Mouse (Mus musculus) forebrain, embryonic 16.5 days (tissue): ENCODE data around the gene Trim38. TPM values are rescaled to one million over a fixed set of nuclear protein-coding genes. Genes with fewer than 3 reads are reported as not detected.

Experiments used
- ATAC-seq: fragments of 200-750 bp; cut with Nextera tagmentation; 2 replicates; pipeline ENCODE4 v1.8.0; 2017; ENCODE audit warnings: mild to moderate bottlenecking, moderate library complexity
- H3K27ac ChIP-seq: fragments of 300-500 bp; sonication (generic); 2 replicates; pipeline ENCODE4 v1.5.1; 2014; ENCODE audit warnings: low read length, control low read depth
- H3K27me3 ChIP-seq: fragments of 300-500 bp; sonication (generic); replicated peaks from 2 replicates; pipeline ENCODE4 v1.6.1; 2014; ENCODE audit warnings: low read length; ENCODE audit not compliant: control insufficient read depth, insufficient read depth
- H3K36me3 ChIP-seq: fragments of 300-500 bp; sonication (generic); 2 replicates; pipeline ENCODE4 v1.6.1; 2014; ENCODE audit not compliant: control insufficient read depth, insufficient read depth
- H3K4me1 ChIP-seq: fragments of 300-500 bp; sonication (generic); replicated peaks from 2 replicates; pipeline ENCODE4 v1.6.1; 2014; ENCODE audit warnings: low read length; ENCODE audit not compliant: control insufficient read depth, insufficient read depth
- H3K4me2 ChIP-seq: fragments of 300-500 bp; sonication (generic); 2 replicates; pipeline ENCODE4 v1.6.1; 2014; ENCODE audit warnings: mild to moderate bottlenecking, low read length, control low read depth
- H3K4me3 ChIP-seq: fragments of 300-500 bp; sonication (generic); replicated peaks from 2 replicates; pipeline ENCODE4 v1.5.1; 2014; ENCODE audit warnings: mild to moderate bottlenecking, low read length, control low read depth
- H3K9ac ChIP-seq: fragments of 300-500 bp; sonication (generic); replicated peaks from 2 replicates; pipeline ENCODE4 v1.6.1; 2014; ENCODE audit warnings: low read depth, low read length, control low read depth
- H3K9me3 ChIP-seq: fragments of 300-500 bp; sonication (generic); 2 replicates; pipeline ENCODE4 v1.6.1; 2016; ENCODE audit warnings: low read length; ENCODE audit not compliant: control insufficient read depth
- WGBS: fragments of 180-500 bp; shearing (Covaris S2); extraction: QIAGEN DNeasy Blood & Tissue Kit; methylation state at CpG from one replicate; pipeline ENCODE4 v1.1.7; 2014; 5-methylcytosine and 5-hydroxymethylcytosine counted together
- polyA plus RNA-seq: library from polyadenylated mRNA; unstranded; fragments of >200 nt; fragmentation: Nextera tagmentation; extraction: Ambion mirVana; gene quantifications from 2 replicates; pipeline ENCODE4 v1.2.1, GENCODE M21; 2015

The Trim38 gene
- polyA plus RNA-seq, 1 experiment from 2014 or later = not detected

DNA sequence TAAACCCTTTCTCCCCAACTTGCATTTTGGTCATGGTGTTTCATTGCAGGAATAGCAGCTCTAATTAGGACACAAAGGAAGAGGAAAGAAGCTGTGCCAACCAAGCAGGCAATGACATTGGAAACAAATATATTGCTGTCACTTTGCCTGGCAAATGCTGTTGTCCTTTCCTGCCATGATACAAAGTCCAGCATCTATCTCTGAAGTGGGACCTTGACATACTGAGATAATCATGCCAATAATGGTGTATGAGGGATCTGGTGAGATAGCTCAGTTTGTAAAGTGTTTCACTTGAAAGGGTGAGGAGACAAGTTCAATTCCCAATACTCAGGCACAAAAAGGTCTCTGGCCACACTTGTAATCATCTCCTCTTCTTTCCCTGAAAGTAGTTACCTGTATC is 2.9 kb upstream of the Trim38 start:
- no peaks in the 10 kb centered on the region for H3K9me3 ChIP-seq
- no peaks in the 10 kb centered on the region for H3K27me3 ChIP-seq
- H3K4me3 ChIP-seq = no peak overlapping the region
- no peak for ATAC-seq
- no peak overlapping the region for H3K9ac ChIP-seq
- H3K27ac ChIP-seq = no peak overlapping the region
- peaks cover 12% of the 10 kb centered on the region for H3K4me1 ChIP-seq
- H3K36me3 ChIP-seq = no peaks in the 10 kb centered on the region
- no peak overlapping the region for H3K4me2 ChIP-seq

DNA sequence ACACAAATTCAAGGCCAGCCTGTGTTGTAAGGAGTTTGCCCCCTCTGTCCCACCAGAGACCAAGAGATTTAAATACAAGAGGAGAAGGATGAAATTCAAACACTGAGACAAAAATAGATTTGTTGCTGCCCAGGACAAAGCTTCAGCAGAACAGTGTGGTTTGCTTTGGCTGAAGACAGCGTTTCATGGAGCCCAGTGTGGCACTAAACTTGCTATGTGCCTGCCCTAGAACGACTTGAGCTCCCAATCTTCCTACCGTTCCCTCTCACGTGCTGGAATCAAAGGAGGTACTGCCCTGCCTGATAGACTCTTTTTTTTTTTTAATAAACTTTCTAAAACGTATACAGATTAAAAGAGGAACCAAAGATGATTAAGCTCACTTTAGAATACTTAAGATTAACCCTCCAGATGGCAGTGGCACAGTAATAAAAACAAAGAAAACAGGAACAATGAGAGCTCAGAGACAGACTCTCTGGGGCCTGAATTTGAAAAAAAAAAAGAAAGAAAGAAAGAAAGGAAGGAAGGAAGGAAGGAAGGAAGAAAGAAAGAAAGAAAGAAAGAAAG is 797 bp upstream of the Trim38 start:
- WGBS = 27% methylated on average over 5 of the region's 5 CpGs
- peaks cover 10% of the 10 kb centered on the region for H3K4me1 ChIP-seq
- no peaks in the 10 kb centered on the region for H3K9me3 ChIP-seq
- no peak for ATAC-seq
- no peak overlapping the region for H3K4me2 ChIP-seq
- H3K36me3 ChIP-seq = no peaks in the 10 kb centered on the region
- no peak overlapping the region for H3K4me3 ChIP-seq
- H3K9ac ChIP-seq = no peak overlapping the region
- H3K27ac ChIP-seq = no peak overlapping the region
- no peaks in the 10 kb centered on the region for H3K27me3 ChIP-seq

DNA sequence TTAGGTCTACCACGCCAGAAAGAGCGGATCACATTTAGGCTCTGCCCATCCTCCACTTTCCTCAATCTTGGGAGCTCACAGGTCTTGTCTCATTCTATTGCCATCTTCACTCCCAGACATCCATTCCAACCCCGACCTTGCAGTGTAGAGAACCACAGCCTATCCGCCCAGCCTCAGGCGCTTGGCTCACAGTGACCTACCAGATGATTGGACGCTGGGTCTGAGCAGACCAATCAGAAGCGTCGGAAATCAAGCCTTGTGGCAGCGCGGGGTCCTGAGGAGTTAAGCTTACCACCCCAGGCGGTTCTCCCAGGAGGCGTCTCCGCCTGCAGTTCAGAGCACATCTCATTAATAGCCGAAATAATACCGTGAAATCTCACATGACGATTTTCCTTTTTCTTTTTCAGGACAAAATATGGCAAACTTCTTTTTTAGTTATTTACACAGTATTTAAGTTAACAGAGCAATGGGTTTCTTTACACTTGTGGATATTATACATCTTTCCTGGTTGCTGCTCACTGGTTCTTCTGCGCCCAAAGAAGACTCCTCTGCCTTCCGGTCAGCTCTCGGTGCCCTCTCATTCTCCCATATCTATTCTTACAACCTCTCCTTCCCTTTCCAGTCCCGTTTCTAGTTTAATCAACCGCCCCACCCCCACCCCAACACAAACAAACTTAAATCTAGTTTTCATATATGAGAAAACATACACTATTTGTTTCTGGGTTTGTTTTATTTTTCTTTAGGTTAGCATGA is 3.0 kb downstream of the Trim38 start:
- H3K9me3 ChIP-seq = no peaks in the 10 kb centered on the region
- H3K4me2 ChIP-seq = peak overlapping the region; percentile 45
- H3K36me3 ChIP-seq = no peaks in the 10 kb centered on the region
- peak; percentile 93 for ATAC-seq
- peak overlapping the region; percentile 11; the same call in 1 of the 2 replicates for H3K4me3 ChIP-seq
- no peaks in the 10 kb centered on the region for H3K27me3 ChIP-seq
- peaks cover 4% of the 10 kb centered on the region for H3K4me1 ChIP-seq
- no peak overlapping the region for H3K9ac ChIP-seq
- H3K27ac ChIP-seq = no peak overlapping the region
- 24% methylated on average over 21 of the region's 21 CpGs for WGBS

DNA sequence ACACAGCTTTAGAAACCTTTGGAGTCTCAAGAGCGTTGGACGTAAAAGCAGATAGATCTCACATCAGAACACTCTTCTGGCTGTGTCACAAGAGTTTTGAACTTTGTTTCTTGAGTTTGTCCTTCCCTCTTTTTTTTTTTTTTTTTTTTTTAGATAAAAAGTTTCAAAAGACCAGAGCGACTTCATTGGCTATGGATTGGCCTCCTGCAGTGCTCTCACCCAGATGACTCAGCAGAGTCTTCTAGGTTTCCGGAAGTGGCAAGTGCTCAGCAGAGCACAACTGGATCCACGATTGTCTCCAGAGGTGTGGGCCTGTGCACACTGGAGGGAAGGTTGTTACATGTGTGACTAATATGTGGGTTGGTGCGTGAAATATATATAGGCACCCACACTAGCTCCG is 8.6 kb downstream of the Trim38 start:
- WGBS = 95% methylated on average over 7 of the region's 7 CpGs
- Histone ChIP-seq H3K9me3 (no peaks in the 10 kb centered on the region), H3K9ac (no peak overlapping the region), H3K4me1 (no peaks in the 10 kb centered on the region), H3K36me3 (no peaks in the 10 kb centered on the region), H3K27ac (no peak overlapping the region), H3K4me3 (no peak overlapping the region), H3K27me3 (no peaks in the 10 kb centered on the region), H3K4me2 (no peak overlapping the region)
- no peak for ATAC-seq

GRCm38 (mm10) chr13:23779025-23779424 is 9.3 kb downstream of the Trim38 start:
- H3K9me3 ChIP-seq = no peaks in the 10 kb centered on the region
- H3K36me3 ChIP-seq = no peaks in the 10 kb centered on the region
- H3K27me3 ChIP-seq = no peaks in the 10 kb centered on the region
- H3K4me1 ChIP-seq = no peaks in the 10 kb centered on the region
- no peak overlapping the region for H3K9ac ChIP-seq
- ATAC-seq = no peak
- no peak overlapping the region for H3K4me3 ChIP-seq
- no peak overlapping the region for H3K27ac ChIP-seq
- H3K4me2 ChIP-seq = no peak overlapping the region
- 89% methylated on average over 4 of the region's 4 CpGs for WGBS

DNA sequence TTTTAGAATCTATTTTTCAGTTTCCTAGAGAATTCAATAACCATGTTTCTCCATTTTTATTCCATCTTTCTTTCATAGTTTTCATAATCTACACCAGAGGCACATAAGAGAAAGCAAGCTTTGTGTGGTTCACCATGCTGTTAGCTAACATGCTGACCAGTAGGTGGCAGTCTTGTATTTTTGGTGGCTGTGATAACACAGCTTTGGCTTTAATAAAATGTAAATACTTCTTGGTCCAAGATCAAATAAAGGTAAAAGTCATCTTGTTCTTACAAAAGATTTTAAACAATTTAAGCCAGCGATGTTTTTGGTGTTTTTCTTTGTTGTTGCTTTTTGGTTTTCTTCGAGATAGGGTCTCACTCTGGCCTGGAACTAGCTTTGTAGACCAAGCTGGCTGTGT is 22.8 kb downstream of the Trim38 start:
- Histone ChIP-seq H3K4me1 (no peaks in the 10 kb centered on the region), H3K9ac (no peak overlapping the region), H3K4me3 (no peak overlapping the region), H3K9me3 (no peaks in the 10 kb centered on the region), H3K27me3 (no peaks in the 10 kb centered on the region), H3K4me2 (no peak overlapping the region), H3K27ac (no peak overlapping the region), H3K36me3 (no peaks in the 10 kb centered on the region)
- ATAC-seq = peak; percentile 70; the same call in 1 of the 2 replicates
- WGBS = 47% methylated on average over 2 of the region's 2 CpGs

DNA sequence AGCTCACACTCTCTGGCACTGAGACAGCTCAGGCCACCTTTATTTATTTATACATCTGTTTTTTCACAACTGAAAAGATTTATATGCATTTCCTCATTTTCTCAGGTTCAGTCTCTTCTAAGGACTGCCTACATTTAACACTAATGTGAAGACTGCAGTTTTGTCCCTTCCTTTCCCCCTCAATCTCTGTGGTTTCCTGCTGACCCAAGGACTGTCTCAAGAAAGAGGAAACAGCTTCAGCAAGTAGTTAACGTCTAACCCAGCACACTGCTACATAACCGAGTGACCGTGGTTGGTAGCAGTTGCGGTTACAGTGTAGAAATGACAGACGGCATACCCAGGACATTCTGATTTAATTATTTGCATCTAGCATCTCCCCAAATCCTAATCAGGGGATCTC is 29.7 kb downstream of the Trim38 start:
- Histone ChIP-seq H3K4me1 (no peaks in the 10 kb centered on the region), H3K36me3 (no peaks in the 10 kb centered on the region), H3K9ac (no peak overlapping the region), H3K9me3 (no peaks in the 10 kb centered on the region), H3K4me2 (no peak overlapping the region), H3K27ac (no peak overlapping the region), H3K4me3 (no peak overlapping the region), H3K27me3 (no peaks in the 10 kb centered on the region)
- no peak for ATAC-seq
- WGBS = 87% methylated on average over 5 of the region's 5 CpGs

DNA sequence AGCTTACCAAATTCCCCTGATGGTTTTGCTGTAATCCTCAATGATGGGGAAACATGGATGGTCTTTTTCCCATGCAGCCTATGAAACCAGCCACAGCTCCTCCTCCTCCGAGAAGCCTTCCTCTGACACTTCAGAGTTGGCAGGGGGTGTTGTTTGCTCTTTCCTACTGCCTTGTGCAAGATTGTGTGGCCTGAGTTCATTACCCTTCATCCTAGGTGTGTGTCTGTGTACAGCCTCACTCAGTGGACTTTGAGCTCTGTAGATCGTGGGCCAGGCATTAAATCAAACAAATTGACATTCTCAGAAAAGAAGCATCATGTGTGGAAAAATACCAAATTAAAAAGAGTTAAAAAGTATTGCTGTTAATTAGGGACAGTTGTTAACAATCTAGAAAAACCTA is 34.8 kb downstream of the Trim38 start:
- Histone ChIP-seq H3K4me2 (no peak overlapping the region), H3K4me3 (no peak overlapping the region), H3K9ac (no peak overlapping the region), H3K9me3 (no peaks in the 10 kb centered on the region), H3K4me1 (no peaks in the 10 kb centered on the region), H3K36me3 (no peaks in the 10 kb centered on the region), H3K27ac (no peak overlapping the region), H3K27me3 (no peaks in the 10 kb centered on the region)
- 81% methylated on average over 2 of the region's 2 CpGs for WGBS
- no peak for ATAC-seq

- Histone ChIP-seq H3K9me3 (no peaks in the 10 kb centered on the region), H3K4me3 (no peak within 1 kb of the TSS), H3K36me3 (no peaks in the 10 kb centered on the region), H3K27me3 (no peaks in the 10 kb centered on the region), H3K27ac (no peak within 1 kb of the TSS), H3K4me2 (no peak within 1 kb of the TSS), H3K4me1 (no peaks in the 10 kb centered on the region), H3K9ac (no peak within 1 kb of the TSS)
- no peak for ATAC-seq
- 89% methylated on average over 15 of the region's 15 CpGs for WGBS
Observed at GRCm38 (mm10) chr13:23806422-23807052, 36.8 kb downstream of the Trim38 start, which contains the start of gene Slc17a2. Gene Slc17a2, plus strand, starts transcription at chr13:23806993.
